Mouse (Mus musculus): Measurements from ENCODE around the gene Asgr1.

GRCm38 (mm10) chr11:70016669-70017068 is 37.2 kb upstream of the Asgr1 start, which contains the start of gene Dlg4:
- no peak for TF ChIP-seq CTCF (conservative IDR thresholded peaks at IDR 0.05; ENCODE audit: low read length)
- TF ChIP-seq POU5F1 (IDR thresholded peaks at IDR 0.05; ENCODE audit: borderline replicate concordance, low read length): no peak
